ENCODE assay signal across 15 mouse cellular contexts in the genomic region with DNA sequence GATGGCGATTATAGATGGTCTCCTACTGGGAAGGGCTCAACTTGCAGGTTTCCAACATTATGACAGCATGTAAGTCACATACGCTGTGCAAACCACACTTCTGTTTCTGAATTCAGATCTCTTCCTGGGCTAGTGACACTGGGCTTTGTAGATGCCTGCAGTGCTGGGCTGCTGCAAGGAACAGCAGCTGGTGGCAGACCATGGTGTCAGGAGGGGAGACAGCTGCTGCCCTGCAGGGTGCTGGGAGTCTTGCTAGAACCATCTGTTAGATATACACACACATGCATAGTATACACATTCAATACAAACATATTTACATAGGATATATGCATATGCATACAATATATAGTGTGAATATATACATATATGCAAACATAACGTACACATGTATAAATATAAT. TPM values are rescaled to one million over a fixed set of nuclear protein-coding genes. Genes with fewer than 3 reads are reported as not detected.
A peak's percentile ranks its signal among the peaks of the same experiment; 100 is the strongest.
DNase-seq lines count a peak whose midpoint lies in the region; ATAC-seq lines count a peak whose summit lies in the region.
"Had no signal": no experiment of that assay in that cellular context is flagged by ENCODE, and none has a peak within 500 bp of the region (broad histone marks: within the 10 kb centered on the region; RNA-seq: fewer than 3 reads in every experiment).

No protein-coding gene starts in this region.

- 68% methylated on average over 3 of the region's 3 CpGs for WGBS in intestine, embryonic 15.5 days
- WGBS in intestine, embryonic 16.5 days, result 72% methylated on average over 3 of the region's 3 CpGs
- WGBS in hindbrain, embryonic 13.5 days, result 73% methylated on average over 3 of the region's 3 CpGs

- 0 out of 2 replicates have a peak overlapping the region, but pooled peaks have one; percentile 13 for H3K27ac ChIP-seq in intestine, embryonic 15.5 days
- no peak overlapping the region for H3K27ac ChIP-seq in intestine, embryonic 16.5 days (ENCODE audit: low read length)
- 0 out of 2 replicates have a peak overlapping the region, but pooled peaks have one; percentile 23 for H3K27ac ChIP-seq in hindbrain, embryonic 13.5 days

- peaks cover 5% of the 10 kb centered on the region; the same call in 1 of the 2 replicates for H3K4me1 ChIP-seq in intestine, embryonic 15.5 days (replicated peaks)
- peaks cover 10% of the 10 kb centered on the region for H3K4me1 ChIP-seq in intestine, embryonic 16.5 days (ENCODE audit: control insufficient read depth, insufficient read depth, low read length)
- H3K4me1 ChIP-seq in hindbrain, embryonic 13.5 days (replicated peaks), result peaks cover 25% of the 10 kb centered on the region
- H3K4me1 ChIP-seq: limb, embryonic 12.5 days had no signal

- no peaks in the 10 kb centered on the region for H3K9me3 ChIP-seq in intestine, embryonic 15.5 days
- H3K9me3 ChIP-seq in intestine, embryonic 16.5 days (ENCODE audit: control insufficient read depth, low read length), result no peaks in the 10 kb centered on the region
- no peaks in the 10 kb centered on the region for H3K9me3 ChIP-seq in hindbrain, embryonic 13.5 days
- H3K9me3 ChIP-seq: heart, embryonic 13.5 days; limb, embryonic 12.5 days had no signal

- intact Hi-C loops in left cerebral cortex, postnatal 10 days (cut with DNase I), result no loop called here

- H3K27me3 ChIP-seq in intestine, embryonic 15.5 days (replicated peaks), result no peaks in the 10 kb centered on the region
- no peaks in the 10 kb centered on the region for H3K27me3 ChIP-seq in intestine, embryonic 16.5 days (replicated peaks; ENCODE audit: control insufficient read depth, insufficient read depth, low read length)
- no peaks in the 10 kb centered on the region for H3K27me3 ChIP-seq in hindbrain, embryonic 13.5 days
- H3K27me3 ChIP-seq: heart, embryonic 13.5 days; limb, embryonic 12.5 days had no signal

- DNase-seq in thymus, postnatal 4 days, result peak; percentile 36
- no peak for DNase-seq in thymus, postnatal 10 days (ENCODE audit: low spot score in 2 of 2)
- DNase-seq in left cerebral cortex, postnatal 10 days (ENCODE audit: extremely low spot score in 1 of 2, low spot score in 2 of 2), result no peak
- DNase-seq: gastrocnemius, postnatal 10 days; kidney, postnatal 10 days; layer of hippocampus, adult 9-11 months; lung, adult 18-20 months; right cerebral cortex, postnatal 25 days; thymus, postnatal 36 days had no signal

- no peak for ATAC-seq in intestine, embryonic 15.5 days
- no peak for ATAC-seq in intestine, embryonic 16.5 days
- ATAC-seq in hindbrain, embryonic 13.5 days (ENCODE audit: low FRiP score), result no peak
- no peak for ATAC-seq in granulocyte monocyte progenitor cell, adult 5-6 weeks (replicated peaks; ENCODE audit: poor library complexity, severe bottlenecking)

- no peak overlapping the region for H3K4me3 ChIP-seq in intestine, embryonic 15.5 days (replicated peaks)
- H3K4me3 ChIP-seq in intestine, embryonic 16.5 days (ENCODE audit: low read length), result no peak overlapping the region
- H3K4me3 ChIP-seq in hindbrain, embryonic 13.5 days, result no peak overlapping the region
- H3K4me3 ChIP-seq: heart, embryonic 13.5 days; limb, embryonic 12.5 days had no signal

- H3K36me3 ChIP-seq in intestine, embryonic 15.5 days, result no peaks in the 10 kb centered on the region
- no peaks in the 10 kb centered on the region for H3K36me3 ChIP-seq in intestine, embryonic 16.5 days (ENCODE audit: control insufficient read depth, insufficient read depth, low read length)
- H3K36me3 ChIP-seq in hindbrain, embryonic 13.5 days, result no peaks in the 10 kb centered on the region
- H3K36me3 ChIP-seq: heart, embryonic 13.5 days; limb, embryonic 12.5 days had no signal

- H3K4me2 ChIP-seq in intestine, embryonic 15.5 days (replicated peaks), result no peak overlapping the region
- no peak overlapping the region for H3K4me2 ChIP-seq in intestine, embryonic 16.5 days (ENCODE audit: low read depth, low read length)
- H3K4me2 ChIP-seq in hindbrain, embryonic 13.5 days, result no peak overlapping the region
- H3K4me2 ChIP-seq: heart, embryonic 13.5 days; limb, embryonic 12.5 days had no signal

- H3K9ac ChIP-seq in intestine, embryonic 15.5 days, result no peak overlapping the region
- no peak overlapping the region for H3K9ac ChIP-seq in intestine, embryonic 16.5 days (ENCODE audit: low read depth, low read length)
- no peak overlapping the region for H3K9ac ChIP-seq in hindbrain, embryonic 13.5 days
- H3K9ac ChIP-seq: heart, embryonic 13.5 days; limb, embryonic 12.5 days had no signal

RNA-seq across cellular contexts. Expression of gene Trp53i11, which starts 46.0 kb away (rescaled TPM):
- polyA plus RNA-seq in intestine, embryonic 15.5 days (2015; fragmentation: Nextera tagmentation; extraction: Ambion mirVana), result 36.0 and 38.8 TPM in 2 replicates
- polyA plus RNA-seq in intestine, embryonic 16.5 days (2015; fragmentation: Nextera tagmentation; extraction: Ambion mirVana), result 49.3 and 52.1 TPM in 2 replicates
- 109 and 110 TPM in 2 replicates for polyA plus RNA-seq in hindbrain, embryonic 13.5 days (2015; fragmentation: Nextera tagmentation; extraction: Ambion mirVana)
- 10 to 100 TPM; 46.0 to 50.7 TPM for total RNA-seq in left cerebral cortex, postnatal 10 days (2021)
- 3.6 and 4.5 TPM in 2 replicates for total RNA-seq in granulocyte monocyte progenitor cell, adult 5-6 weeks (2014; fragmentation: Nextera tagmentation)
- total RNA-seq in granulocyte monocyte progenitor cell, adult 5-6 weeks (2017), result 0.39 and 0.82 TPM in 2 replicates
